Mouse (Mus musculus) kidney, embryonic 14.5 days (tissue): ENCODE results near the gene Actl7b. TPM values are rescaled to one million over a fixed set of nuclear protein-coding genes. Genes with fewer than 3 reads are reported as not detected.

Source experiments
- polyA plus RNA-seq: library from polyadenylated mRNA; unstranded; fragments of >200 nt; fragmentation: Nextera tagmentation; extraction: Ambion mirVana; gene quantifications from 2 replicates; pipeline ENCODE4 v1.2.1, GENCODE M21; 2014

Gene Actl7b
- polyA plus RNA-seq, 1 experiment from 2014 or later: not detected

Other genes starting within 250 kb of the Actl7b start
- gene Gm26657, start 1.4 kb downstream of the Actl7b start, polyA plus RNA-seq: not detected in 2 replicates
- gene Actl7a, start 2.0 kb upstream of the Actl7b start, polyA plus RNA-seq: not detected in 2 replicates
- 51.1 and 72.9 TPM in 2 replicates for gene Elp1, start 60.9 kb upstream of the Actl7b start, polyA plus RNA-seq
- 14.6 and 27.1 TPM in 2 replicates for gene Fam206a, start 60.9 kb upstream of the Actl7b start, polyA plus RNA-seq
- 24.5 and 44.8 TPM in 2 replicates for gene Ctnnal1, start 123.7 kb upstream of the Actl7b start, polyA plus RNA-seq
- gene Tmem245, start 206.0 kb upstream of the Actl7b start, polyA plus RNA-seq: 8.7 and 14.3 TPM in 2 replicates
- 0.16 and 0.58 TPM in 2 replicates for gene Frrs1l, start 248.9 kb upstream of the Actl7b start, polyA plus RNA-seq